Mouse (Mus musculus) thymus, postnatal 25 days (tissue): ENCODE measurements around the gene Sf3b3.

ENCODE experiments used
- DNase-seq: peaks from one replicate; pipeline ENCODE4 v3.0.0; 2022

Sf3b3 gene

DNA sequence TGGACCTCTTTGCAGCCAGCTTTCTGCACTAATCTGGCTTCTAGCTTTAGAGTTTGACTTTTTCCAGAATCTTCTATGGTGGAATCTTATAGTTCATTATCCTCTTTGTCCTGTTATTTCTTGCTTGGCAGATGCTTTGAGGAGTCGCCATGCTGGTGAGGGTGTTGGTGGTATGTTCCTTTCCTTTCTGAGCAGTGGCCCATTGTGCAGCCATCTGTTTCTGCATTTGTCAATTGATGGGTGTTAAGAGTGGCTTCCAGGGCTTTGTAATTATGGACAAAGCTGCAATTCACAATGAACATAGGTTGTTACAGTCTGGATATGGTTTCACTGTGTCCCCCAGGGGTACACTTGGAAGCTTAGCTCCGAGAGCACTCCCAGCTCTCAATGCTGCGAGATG is 81.9 kb downstream of the Sf3b3 start:
- DNase-seq: no peak

DNA sequence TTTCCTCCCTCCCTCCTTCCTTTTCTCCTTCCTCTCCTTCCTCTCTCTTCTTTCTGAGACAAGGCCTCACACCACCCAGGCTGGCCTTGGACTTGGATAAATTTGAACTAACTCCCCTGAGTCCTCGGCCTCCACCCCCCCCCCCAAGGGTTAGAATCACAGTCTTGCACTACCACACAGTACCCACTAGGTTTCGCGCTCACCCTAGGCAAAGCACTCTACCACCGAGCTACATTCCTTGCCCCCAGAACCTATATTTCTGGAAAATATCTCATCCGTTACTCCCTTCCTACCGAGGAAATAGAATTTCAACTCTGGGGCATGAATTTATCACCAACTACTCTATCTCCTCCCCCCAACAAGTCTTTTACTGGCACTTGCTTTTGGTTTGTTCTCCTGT is 84.6 kb downstream of the Sf3b3 start:
- DNase-seq: no peak

DNA sequence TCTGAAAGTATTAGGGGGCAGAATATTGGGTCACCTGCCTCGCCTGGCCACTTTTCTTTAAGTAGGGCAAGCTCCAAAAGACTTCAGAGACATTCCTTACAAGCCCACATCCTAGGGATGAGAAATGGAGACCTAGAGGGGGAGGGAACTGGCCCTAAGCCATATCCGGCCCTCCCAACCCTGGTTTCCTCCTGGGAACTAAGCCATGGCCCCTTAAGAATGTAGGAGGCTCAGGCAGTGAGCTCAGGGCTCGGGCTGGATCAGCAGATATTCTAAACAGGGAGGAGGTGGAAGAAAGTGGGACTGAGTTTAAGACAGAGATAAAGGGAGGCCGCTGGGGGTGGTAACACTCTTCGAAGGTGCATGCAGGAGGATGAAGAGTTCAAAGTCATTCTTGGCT is 85.4 kb downstream of the Sf3b3 start:
- no peak for DNase-seq

GRCm38 (mm10) chr8:110760280-110760940 is 86.2 kb downstream of the Sf3b3 start:
- DNase-seq: no peak
